Mouse (Mus musculus) CH12.LX (cell line): Measurements from ENCODE around the gene N4bp2l1. TPM values are rescaled to one million over a fixed set of nuclear protein-coding genes. Genes with fewer than 3 reads are reported as not detected.

Experiments used
- DNase-seq: peaks from one replicate; pipeline ENCODE4 v3.0.0-alpha.2; 2013; ENCODE audit errors: extremely low read depth
- H3K27ac ChIP-seq: 2 replicates; pipeline ENCODE4 v1.5.1; 2012; ENCODE audit warnings: low read depth, mild to moderate bottlenecking, control low read depth, moderate library complexity; ENCODE audit not compliant: insufficient read depth
- H3K27me3 ChIP-seq: replicated peaks from 2 replicates; pipeline ENCODE3; 2012; ENCODE audit warnings: inconsistent platforms
- H3K36me3 ChIP-seq, 2 experiments: replicated peaks in 1 of 2; 2 replicates each; pipeline versions ENCODE3 to v1.6.1; 2012; ENCODE audit warnings: inconsistent platforms in 1 of 2, low read length in 1 of 2, mild to moderate bottlenecking in 1 of 2, mixed read lengths in 1 of 2, moderate library complexity in 1 of 2; ENCODE audit not compliant: control insufficient read depth in 1 of 2, insufficient read depth in 1 of 2
- H3K4me1 ChIP-seq, 2 experiments: 2 replicates each; pipeline ENCODE4 v1.6.1; 2012; ENCODE audit warnings: inconsistent platforms in 1 of 2, moderate library complexity in 1 of 2; ENCODE audit not compliant: insufficient read depth in 2 of 2, control insufficient read depth in 1 of 2
- H3K4me2 ChIP-seq: 2 replicates; pipeline ENCODE4 v1.6.1; 2012; ENCODE audit warnings: low read depth, mild to moderate bottlenecking, control low read depth; ENCODE audit not compliant: poor library complexity, insufficient read depth, severe bottlenecking
- H3K4me3 ChIP-seq, 3 experiments: fragments of 150-350 bp in 1 of 3; sonication (generic) in 1 of 3; replicated peaks in 1 of 3; 2 replicates each; pipeline versions ENCODE3 to v1.5.1; 2011 to 2012; ENCODE audit warnings: low read depth in 2 of 3, low read length in 2 of 3, mild to moderate bottlenecking in 2 of 3, moderate library complexity in 2 of 3, control low read depth in 1 of 3, improper control_type of control experiment in 1 of 3, inconsistent platforms in 1 of 3, mixed read lengths in 1 of 3; ENCODE audit not compliant: poor library complexity in 1 of 3
- H3K79me2 ChIP-seq: replicated peaks from 2 replicates; pipeline ENCODE4 v1.6.1; 2012; ENCODE audit warnings: mild to moderate bottlenecking, moderate library complexity; ENCODE audit not compliant: control insufficient read depth, poor library complexity, insufficient read depth, severe bottlenecking; ENCODE audit errors: extremely low read depth
- H3K9ac ChIP-seq: 2 replicates; pipeline ENCODE4 v1.6.1; 2012; ENCODE audit warnings: low read depth, mild to moderate bottlenecking, control low read depth, moderate library complexity; ENCODE audit not compliant: insufficient read depth
- H3K9me3 ChIP-seq: replicated peaks from 2 replicates; pipeline ENCODE3; 2012; ENCODE audit warnings: low read length, inconsistent platforms, mixed read lengths
- BHLHE40 ChIP-seq: IDR thresholded peaks from 2 replicates; pipeline ENCODE4 v1.6.1; 2011; ENCODE audit warnings: mild to moderate bottlenecking, low read depth, low read length, improper control_type of control experiment
- CHD1 ChIP-seq: IDR thresholded peaks from 2 replicates; pipeline ENCODE4 v1.6.1; 2012; ENCODE audit warnings: low read depth, low read length, improper control_type of control experiment, inconsistent platforms
- CHD2 ChIP-seq: IDR thresholded peaks from 2 replicates; pipeline ENCODE4 v1.6.1; 2011; ENCODE audit warnings: low read length, improper control_type of control experiment
- CTCF ChIP-seq, 2 experiments: IDR thresholded peaks in 1 of 2; conservative IDR thresholded peaks in 1 of 2; 2 replicates each; pipeline ENCODE4 v1.5.1; 2011 to 2012; ENCODE audit warnings: low read depth in 2 of 2, low read length in 2 of 2, improper control_type of control experiment in 1 of 2, inconsistent platforms in 1 of 2, mild to moderate bottlenecking in 1 of 2, moderate library complexity in 1 of 2
- ELF1 ChIP-seq: IDR thresholded peaks from 2 replicates; pipeline ENCODE4 v1.6.1; 2014; ENCODE audit warnings: low read depth, mild to moderate bottlenecking, inconsistent platforms, low read length, improper control_type of control experiment
- EP300 ChIP-seq: IDR thresholded peaks from 2 replicates; pipeline ENCODE4 v1.6.1; 2011; ENCODE audit warnings: low read length, improper control_type of control experiment
- ETS1 ChIP-seq: conservative IDR thresholded peaks from 2 replicates; pipeline ENCODE4 v1.6.1; 2012; ENCODE audit warnings: low read depth, mild to moderate bottlenecking, inconsistent platforms, low read length, improper control_type of control experiment, moderate library complexity
- HCFC1 ChIP-seq: IDR thresholded peaks from 2 replicates; pipeline ENCODE4 v1.6.1; 2012; ENCODE audit warnings: low read depth, mild to moderate bottlenecking, inconsistent platforms, low read length, improper control_type of control experiment
- IRF4 ChIP-seq: IDR thresholded peaks from 2 replicates; pipeline ENCODE4 v1.6.1; 2014; ENCODE audit warnings: low read depth, mild to moderate bottlenecking, inconsistent platforms, low read length, improper control_type of control experiment
- MAFK ChIP-seq: IDR thresholded peaks from 2 replicates; pipeline ENCODE4 v1.6.1; 2011; ENCODE audit warnings: low read length, improper control_type of control experiment; ENCODE audit not compliant: insufficient replicate concordance
- MAX ChIP-seq: IDR thresholded peaks from 2 replicates; pipeline ENCODE4 v1.6.1; 2011; ENCODE audit warnings: low read length, improper control_type of control experiment
- MAZ ChIP-seq: IDR thresholded peaks from 2 replicates; pipeline ENCODE4 v1.6.1; 2012; ENCODE audit warnings: low read depth, mild to moderate bottlenecking, inconsistent platforms, low read length, improper control_type of control experiment, moderate library complexity
- MEF2A ChIP-seq: IDR thresholded peaks from 2 replicates; pipeline ENCODE4 v1.6.1; 2014; ENCODE audit warnings: low read depth, mild to moderate bottlenecking, inconsistent platforms, low read length, improper control_type of control experiment, borderline replicate concordance
- MXI1 ChIP-seq: IDR thresholded peaks from 2 replicates; pipeline ENCODE4 v1.6.1; 2011; ENCODE audit warnings: mild to moderate bottlenecking, low read depth, low read length, improper control_type of control experiment
- MYC ChIP-seq: IDR thresholded peaks from 2 replicates; pipeline ENCODE4 v1.6.1; 2011; ENCODE audit warnings: low read depth, mild to moderate bottlenecking, improper control_type of control experiment, low read length
- NELFE ChIP-seq: IDR thresholded peaks from 2 replicates; pipeline ENCODE4 v1.6.1; 2011; ENCODE audit warnings: low read depth, low read length, improper control_type of control experiment
- PAX5 ChIP-seq: IDR thresholded peaks from 2 replicates; pipeline ENCODE4 v1.6.1; 2012; ENCODE audit warnings: low read length, inconsistent platforms, mixed read lengths
- POLR2A ChIP-seq: IDR thresholded peaks from 2 replicates; pipeline ENCODE4 v1.6.1; 2011; ENCODE audit warnings: low read depth, mild to moderate bottlenecking, improper control_type of control experiment, low read length
- POLR2AphosphoS2 ChIP-seq: IDR thresholded peaks from 2 replicates; pipeline ENCODE4 v1.6.1; 2011; ENCODE audit warnings: low read depth, low read length, improper control_type of control experiment
- RAD21 ChIP-seq: IDR thresholded peaks from 2 replicates; pipeline ENCODE4 v1.6.1; 2011; ENCODE audit warnings: low read depth, mild to moderate bottlenecking, low read length, improper control_type of control experiment, moderate library complexity
- RCOR1 ChIP-seq: conservative IDR thresholded peaks from 2 replicates; pipeline ENCODE4 v1.6.1; 2012; ENCODE audit warnings: low read depth, mild to moderate bottlenecking, inconsistent platforms, low read length, improper control_type of control experiment
- SIN3A ChIP-seq: IDR thresholded peaks from 2 replicates; pipeline ENCODE4 v1.6.1; 2012; ENCODE audit warnings: low read length, improper control_type of control experiment, inconsistent platforms
- SMC3 ChIP-seq: IDR thresholded peaks from 2 replicates; pipeline ENCODE4 v1.6.1; 2011; ENCODE audit warnings: low read depth, low read length, improper control_type of control experiment
- TBP ChIP-seq: conservative IDR thresholded peaks from 2 replicates; pipeline ENCODE4 v1.6.1; 2011; ENCODE audit warnings: low read depth, low read length, improper control_type of control experiment
- TCF12 ChIP-seq: IDR thresholded peaks from 2 replicates; pipeline ENCODE4 v1.6.1; 2014; ENCODE audit warnings: low read depth, mild to moderate bottlenecking, inconsistent platforms, low read length, improper control_type of control experiment
- USF1 ChIP-seq: IDR thresholded peaks from 2 replicates; pipeline ENCODE4 v1.6.1; 2014; ENCODE audit warnings: low read depth, mild to moderate bottlenecking, inconsistent platforms, low read length, improper control_type of control experiment
- USF2 ChIP-seq: conservative IDR thresholded peaks from 2 replicates; pipeline ENCODE4 v1.6.1; 2011; ENCODE audit warnings: low read depth, low read length, improper control_type of control experiment
- ZC3H11A ChIP-seq: IDR thresholded peaks from 2 replicates; pipeline ENCODE4 v1.6.1; 2012; ENCODE audit warnings: low read depth, mild to moderate bottlenecking, inconsistent platforms, low read length, improper control_type of control experiment
- ZNF384 ChIP-seq: IDR thresholded peaks from 2 replicates; pipeline ENCODE4 v1.6.1; 2012; ENCODE audit warnings: low read depth, low read length, improper control_type of control experiment, inconsistent platforms
- dilution Hi-C: fragments of 300-500 bp; cut with MboI; formaldehyde crosslinking; loops from 2 replicates; pipeline ENCODE4 v1.14.3; 2020; ENCODE audit warnings: low sequenced_read_pairs; ENCODE audit not compliant: extremely low pct_unique_long_range_greater_than_20kb, extremely low pct_ligation_motif_present
- in situ Hi-C: fragments of 300-500 bp; cut with MboI; formaldehyde crosslinking; loops from 3 replicates; pipeline ENCODE4 v1.14.3; 2019; ENCODE audit warnings: low sequenced_read_pairs, low pct_ligation_motif_present, low pct_unique_long_range_greater_than_20kb, mixed read lengths
- polyA plus RNA-seq: library from polyadenylated mRNA; unstranded; fragments of >175 nt; gene quantifications from 2 replicates; pipeline ENCODE4 v1.2.1, GENCODE M21; 2012; ENCODE audit warnings: low read depth; ENCODE audit not compliant: insufficient read length
- total RNA-seq, 2 experiments: library from RNA; depleted of rRNA; stranded (reverse); fragments of 300-350 nt in 1 of 2; fragments of >200 nt in 1 of 2; gene quantifications; 2 replicates each; pipeline ENCODE4 v1.2.3; 2012 to 2014

N4bp2l1 gene
- total and polyA plus RNA-seq, 3 experiments, result 9.5 to 18.6 (median 10.2) TPM

GRCm38 (mm10) chr5:150598202-150599119 lies 1.5 kb upstream of the N4bp2l1 start:
- Histone ChIP-seq H3K9ac (no peak overlapping the region), H3K9me3 (no peaks in the 10 kb centered on the region), H3K27ac (no peak overlapping the region), H3K27me3 (no peaks in the 10 kb centered on the region), H3K36me3 (peaks cover 2 to 7% of the 10 kb centered on the region in 2 experiments), H3K79me2 (no peaks in the 10 kb centered on the region; the same call in 1 of the 2 replicates), H3K4me3 (no peak overlapping the region), H3K4me2 (no peak overlapping the region), H3K4me1 (peaks cover 3 to 52% of the 10 kb centered on the region in 2 experiments)
- in situ Hi-C loops, result no loop called here
- no peak for DNase-seq
- dilution Hi-C loops, result no loop called here
- TF ChIP-seq MXI1 (no peak), HCFC1 (no peak), IRF4 (no peak), USF2 (no peak), CTCF (conservative IDR thresholded peaks at IDR 0.05 in 1 of 2, IDR thresholded peaks at IDR 0.05 in 1 of 2; ENCODE audit: low read depth in 2 of 2, low read length in 2 of 2) (no peak), RAD21 (no peak), ZC3H11A (no peak), NELFE (no peak), ZNF384 (no peak), CHD2 (no peak), RCOR1 (no peak), MAFK (no peak), POLR2AphosphoS2 (no peak), ELF1 (no peak), USF1 (no peak)
- TF ChIP-seq, all 38 proteins: peak for 0

GRCm38 (mm10) chr5:150595366-150596016 lies 1.5 kb downstream of the N4bp2l1 start:
- DNase-seq, result peak; percentile 94
- Histone ChIP-seq H3K79me2 (peaks cover 15% of the 10 kb centered on the region), H3K4me3 (peak overlapping the region in 2 of 3 experiments; percentile 81 to 95), H3K27ac (peak overlapping the region; percentile 92), H3K9ac (peak overlapping the region; percentile 11; the same call in 1 of the 2 replicates), H3K4me2 (peak overlapping the region; percentile 68), H3K4me1 (peaks cover 5 to 51% of the 10 kb centered on the region in 2 experiments), H3K36me3 (peaks cover 0 to 14% of the 10 kb centered on the region in 2 experiments), H3K27me3 (no peaks in the 10 kb centered on the region), H3K9me3 (peaks cover 2% of the 10 kb centered on the region)
- in situ Hi-C loops (no loop called here), dilution Hi-C loops (no loop called here)
- TF ChIP-seq IRF4, result peak; percentile 58
- TF ChIP-seq SIN3A, result peak; percentile 78
- TF ChIP-seq ZC3H11A, result no peak
- peak; percentile 74 for TF ChIP-seq TCF12
- TF ChIP-seq TBP, result peak; percentile 77
- TF ChIP-seq SMC3, result no peak
- 0 out of 2 replicates have a peak, but pooled peaks have one; percentile 28 for TF ChIP-seq CHD1
- TF ChIP-seq MYC, result peak; percentile 97
- peak; percentile 87 for TF ChIP-seq ELF1
- peak; percentile 91 for TF ChIP-seq BHLHE40
- no peak for TF ChIP-seq PAX5
- 0 out of 2 replicates have a peak, but pooled peaks have one; percentile 44 for TF ChIP-seq MEF2A
- peak; percentile 53; the same call in 1 of the 2 replicates for TF ChIP-seq MAZ
- peak; percentile 90 for TF ChIP-seq MAX
- peak; percentile 69 for TF ChIP-seq POLR2A
- TF ChIP-seq POLR2AphosphoS2, result no peak
- TF ChIP-seq MXI1, result peak; percentile 74
- peak; percentile 27; the same call in 1 of the 2 replicates for TF ChIP-seq CHD2
- TF ChIP-seq HCFC1, result peak; percentile 73
- peak; percentile 77 for TF ChIP-seq EP300
- TF ChIP-seq ETS1, result peak; percentile 69
